Mouse (Mus musculus) hindbrain, embryonic 11.5 days (tissue): ENCODE results near the gene Sec14l3. TPM values are rescaled to one million over a fixed set of nuclear protein-coding genes. Genes with fewer than 3 reads are reported as not detected.
"Not testable (repeated sequence)": the region's sequence is repeated elsewhere in the genome, so short reads cannot be mapped to it uniquely, and the experiment has no call there.

Experiments used
- ATAC-seq: fragments of 200-750 bp; cut with Nextera tagmentation; 2 replicates; pipeline ENCODE4 v1.8.0; 2017; ENCODE audit warnings: mild to moderate bottlenecking, moderate TSS enrichment, moderate library complexity; ENCODE audit not compliant: low FRiP score
- DNase-seq: peaks from one replicate; pipeline ENCODE4 v3.0.0-alpha.2; 2015; ENCODE audit warnings: low spot score
- H3K27ac ChIP-seq: fragments of 300-500 bp; sonication (generic); 2 replicates; pipeline ENCODE4 v1.5.1; 2014; ENCODE audit warnings: mild to moderate bottlenecking, low read depth, low read length
- H3K27me3 ChIP-seq: fragments of 300-500 bp; sonication (generic); 2 replicates; pipeline ENCODE4 v1.6.1; 2014; ENCODE audit warnings: mild to moderate bottlenecking, low read length, moderate library complexity, mixed read lengths; ENCODE audit not compliant: control insufficient read depth, insufficient read depth
- H3K36me3 ChIP-seq: fragments of 300-500 bp; sonication (generic); 2 replicates; pipeline ENCODE4 v1.6.1; 2014; ENCODE audit warnings: mild to moderate bottlenecking, low read length, moderate library complexity, mixed read lengths; ENCODE audit not compliant: control insufficient read depth, insufficient read depth
- H3K4me1 ChIP-seq: fragments of 300-500 bp; sonication (generic); replicated peaks from 2 replicates; pipeline ENCODE4 v1.6.1; 2014; ENCODE audit warnings: low read length, mixed read lengths; ENCODE audit not compliant: control insufficient read depth, insufficient read depth
- H3K4me2 ChIP-seq: fragments of 300-500 bp; sonication (generic); replicated peaks from 2 replicates; pipeline ENCODE4 v1.6.1; 2014; ENCODE audit warnings: mild to moderate bottlenecking, low read depth, low read length
- H3K4me3 ChIP-seq: fragments of 300-500 bp; sonication (generic); 2 replicates; pipeline ENCODE4 v1.5.1; 2014; ENCODE audit warnings: low read depth, low read length
- H3K9ac ChIP-seq: fragments of 300-500 bp; sonication (generic); 2 replicates; pipeline ENCODE4 v1.6.1; 2014; ENCODE audit warnings: low read depth, low read length
- H3K9me3 ChIP-seq: fragments of 300-500 bp; sonication (generic); 2 replicates; pipeline ENCODE4 v1.6.1; 2016; ENCODE audit warnings: low read length; ENCODE audit not compliant: control insufficient read depth
- WGBS: fragments of 180-500 bp; shearing (Covaris S2); extraction: QIAGEN DNeasy Blood & Tissue Kit; methylation state at CpG from one replicate; pipeline ENCODE4 v1.1.7; 2014; 5-methylcytosine and 5-hydroxymethylcytosine counted together
- polyA plus RNA-seq: library from polyadenylated mRNA; unstranded; fragments of >200 nt; fragmentation: Nextera tagmentation; extraction: Ambion mirVana; gene quantifications from 2 replicates; pipeline ENCODE4 v1.2.1, GENCODE M21; 2014

The Sec14l3 gene
- polyA plus RNA-seq, result not detected in 2 replicates

- H3K9me3 ChIP-seq, result no peaks in the 10 kb centered on the region
- H3K36me3 ChIP-seq, result no peaks in the 10 kb centered on the region
- no peaks in the 10 kb centered on the region for H3K27me3 ChIP-seq
- no peak within 1 kb of the TSS for H3K9ac ChIP-seq
- H3K4me1 ChIP-seq, result no peaks in the 10 kb centered on the region
- 70% methylated on average over 5 of the region's 5 CpGs for WGBS
- DNase-seq (no peak), ATAC-seq (no peak)
- no peak within 1 kb of the TSS for H3K27ac ChIP-seq
- H3K4me2 ChIP-seq, result no peak within 1 kb of the TSS
- H3K4me3 ChIP-seq, result no peak within 1 kb of the TSS
Observed at GRCm38 (mm10) chr11:4064627-4065122, at the start of gene Sec14l3. Gene Sec14l3 (plus strand): TSS chr11:4064841.

GRCm38 (mm10) chr11:4015796-4016195 is 48.8 kb upstream of the Sec14l3 start:
- not testable (repeated sequence) for H3K4me2 ChIP-seq, H3K9me3 ChIP-seq, H3K27ac ChIP-seq, H3K9ac ChIP-seq, ATAC-seq, H3K4me3 ChIP-seq, H3K36me3 ChIP-seq, DNase-seq, H3K4me1 ChIP-seq, H3K27me3 ChIP-seq
- 92% methylated on average over 14 of the region's 14 CpGs for WGBS

- not testable (repeated sequence) for DNase-seq, H3K9ac ChIP-seq, H3K9me3 ChIP-seq, ATAC-seq, H3K27ac ChIP-seq, H3K4me2 ChIP-seq, H3K27me3 ChIP-seq, H3K4me3 ChIP-seq, H3K36me3 ChIP-seq, H3K4me1 ChIP-seq
- 94% methylated on average over 13 of the region's 13 CpGs for WGBS
Observed at GRCm38 (mm10) chr11:4022111-4022510, 42.5 kb upstream of the Sec14l3 start.

- ATAC-seq, result no peak
Observed at GRCm38 (mm10) chr11:4023321-4023720, 41.3 kb upstream of the Sec14l3 start.

GRCm38 (mm10) chr11:4027066-4027465 is 37.6 kb upstream of the Sec14l3 start:
- no peaks in the 10 kb centered on the region for H3K9me3 ChIP-seq
- no peaks in the 10 kb centered on the region for H3K36me3 ChIP-seq
- DNase-seq (no peak), ATAC-seq (no peak)
- H3K27me3 ChIP-seq, result no peaks in the 10 kb centered on the region
- no peaks in the 10 kb centered on the region for H3K4me1 ChIP-seq
- 80% methylated on average over 8 of the region's 8 CpGs for WGBS
- no peak overlapping the region for H3K4me3 ChIP-seq
- H3K4me2 ChIP-seq, result no peak overlapping the region
- H3K27ac ChIP-seq, result no peak overlapping the region
- no peak overlapping the region for H3K9ac ChIP-seq

More at GRCm38 (mm10) chr11:4023321-4023720, 41.3 kb upstream of the Sec14l3 start:
- Histone ChIP-seq H3K9ac (no peak overlapping the region), H3K27ac (no peak overlapping the region), H3K4me1 (no peaks in the 10 kb centered on the region), H3K36me3 (no peaks in the 10 kb centered on the region), H3K4me2 (no peak overlapping the region), H3K27me3 (no peaks in the 10 kb centered on the region), H3K9me3 (no peaks in the 10 kb centered on the region), H3K4me3 (no peak overlapping the region)
- DNase-seq, result no peak
- 76% methylated on average over 2 of the region's 2 CpGs for WGBS

- H3K4me3 ChIP-seq, result no peak overlapping the region
- H3K9ac ChIP-seq, result no peak overlapping the region
- no peak overlapping the region for H3K27ac ChIP-seq
Observed at GRCm38 (mm10) chr11:4027561-4028334, 36.9 kb upstream of the Sec14l3 start.

GRCm38 (mm10) chr11:4029343-4029742 is 35.3 kb upstream of the Sec14l3 start:
- no peak overlapping the region for H3K9ac ChIP-seq
- H3K27me3 ChIP-seq, result no peaks in the 10 kb centered on the region
- H3K4me2 ChIP-seq, result no peak overlapping the region
- no peaks in the 10 kb centered on the region for H3K4me1 ChIP-seq
- WGBS, result 68% methylated on average over 4 of the region's 4 CpGs
- H3K36me3 ChIP-seq, result no peaks in the 10 kb centered on the region
- DNase-seq, result no peak
- no peak for ATAC-seq
- H3K9me3 ChIP-seq, result no peaks in the 10 kb centered on the region
- no peak overlapping the region for H3K27ac ChIP-seq
- H3K4me3 ChIP-seq, result no peak overlapping the region

More at GRCm38 (mm10) chr11:4027561-4028334, 36.9 kb upstream of the Sec14l3 start:
- Histone ChIP-seq H3K27me3 (no peaks in the 10 kb centered on the region), H3K4me2 (no peak overlapping the region), H3K36me3 (no peaks in the 10 kb centered on the region), H3K4me1 (no peaks in the 10 kb centered on the region), H3K9me3 (no peaks in the 10 kb centered on the region)
- 83% methylated on average over 9 of the region's 9 CpGs for WGBS
- no peak for DNase-seq
- ATAC-seq, result no peak

GRCm38 (mm10) chr11:4031126-4031941 is 33.3 kb upstream of the Sec14l3 start, which contains the start of gene Sec14l4:
Gene Sec14l4 (plus strand): TSS chr11:4031462.
- WGBS, result 32% methylated on average over 16 of the region's 16 CpGs
- no peak for ATAC-seq

More at GRCm38 (mm10) chr11:4031126-4031941, 33.3 kb upstream of the Sec14l3 start, which contains the start of gene Sec14l4:
- Histone ChIP-seq H3K36me3 (no peaks in the 10 kb centered on the region), H3K27ac (no peak within 1 kb of the TSS), H3K9ac (no peak within 1 kb of the TSS), H3K9me3 (no peaks in the 10 kb centered on the region), H3K27me3 (no peaks in the 10 kb centered on the region), H3K4me1 (no peaks in the 10 kb centered on the region), H3K4me3 (no peak within 1 kb of the TSS), H3K4me2 (no peak within 1 kb of the TSS)
- no peak for DNase-seq
